Comparison of ENCODE assay signal across 25 mouse cellular contexts in the genomic region with DNA sequence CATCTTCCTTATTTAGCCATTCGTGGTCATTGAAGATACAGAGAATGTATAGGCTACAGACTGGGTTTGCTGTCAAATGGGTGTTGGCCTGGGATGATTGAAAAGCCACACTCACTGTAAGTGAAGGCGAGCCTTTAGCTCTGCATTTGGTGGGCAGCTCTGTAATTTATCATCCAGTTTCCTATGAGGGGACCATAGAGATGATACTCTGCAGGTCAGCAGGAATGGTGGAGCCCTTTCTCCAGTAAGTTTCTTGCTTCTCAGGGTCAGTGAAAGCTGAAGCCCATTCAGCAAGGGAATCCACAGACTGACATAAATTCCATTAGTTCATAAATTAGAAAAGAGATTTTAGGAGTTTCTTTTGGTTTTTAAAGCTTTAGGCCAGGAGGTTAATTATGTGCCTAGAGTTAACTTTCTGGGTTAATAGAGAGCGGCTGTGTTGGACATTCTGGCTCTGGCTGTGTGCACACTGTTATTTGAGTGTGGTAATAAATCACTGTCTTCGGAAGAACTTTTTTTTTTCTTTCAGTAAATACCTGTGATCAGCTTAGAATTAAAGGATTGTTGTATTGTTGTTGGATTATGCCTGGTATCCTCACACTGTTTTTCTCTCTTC.
A peak's percentile ranks its signal among the peaks of the same experiment; 100 is the strongest.
DNase-seq lines count a peak whose midpoint lies in the region; ATAC-seq lines count a peak whose summit lies in the region.
"Had no signal": no experiment of that assay in that cellular context is flagged by ENCODE, and none has a peak within 500 bp of the region (broad histone marks: within the 10 kb centered on the region; RNA-seq: fewer than 3 reads in every experiment).

No protein-coding gene starts in this region.

- no peaks in the 10 kb centered on the region for H3K27me3 ChIP-seq in kidney, embryonic 15.5 days
- H3K27me3 ChIP-seq in limb, embryonic 10.5 days (ENCODE audit: low read depth, poor library complexity, severe bottlenecking), result peaks cover 17% of the 10 kb centered on the region; the same call in 1 of the 2 replicates
- H3K27me3 ChIP-seq: embryonic facial prominence, embryonic 12.5 days; forebrain, embryonic 15.5 days; liver, embryonic 12.5 days; Patski had no signal

- WGBS in kidney, embryonic 15.5 days, result 26% methylated on average over 4 of the region's 4 CpGs
- 28% methylated on average over 4 of the region's 4 CpGs for WGBS in limb, embryonic 10.5 days

- peaks cover 6% of the 10 kb centered on the region for H3K4me1 ChIP-seq in kidney, embryonic 15.5 days
- peaks cover 23% of the 10 kb centered on the region for H3K4me1 ChIP-seq in limb, embryonic 10.5 days
- H3K4me1 ChIP-seq: embryonic facial prominence, embryonic 12.5 days; forebrain, embryonic 10.5 days; forebrain, embryonic 15.5 days; liver, embryonic 12.5 days had no signal

- no peaks in the 10 kb centered on the region for H3K9me3 ChIP-seq in kidney, embryonic 15.5 days (replicated peaks)
- H3K9me3 ChIP-seq in limb, embryonic 10.5 days (replicated peaks), result no peaks in the 10 kb centered on the region
- H3K9me3 ChIP-seq: embryonic facial prominence, embryonic 12.5 days; forebrain, embryonic 10.5 days; forebrain, embryonic 15.5 days; liver, embryonic 12.5 days had no signal

- H3K27ac ChIP-seq in kidney, embryonic 15.5 days, result peak overlapping the region; percentile 42
- no peak overlapping the region; the same call in 1 of the 2 replicates for H3K27ac ChIP-seq in limb, embryonic 10.5 days
- H3K27ac ChIP-seq: embryonic facial prominence, embryonic 12.5 days; forebrain, embryonic 10.5 days; forebrain, embryonic 15.5 days; hindbrain, postnatal 0 days; left cerebral cortex, adult 2 months; liver, embryonic 12.5 days; macrophage had no signal

- peak; percentile 86 for ATAC-seq in kidney, embryonic 15.5 days (replicated peaks; ENCODE audit: low FRiP score)
- ATAC-seq: forebrain, embryonic 15.5 days; hindbrain, postnatal 0 days; intestine, embryonic 16.5 days; liver, embryonic 12.5 days; liver, postnatal 0 days; Patski had no signal

- H3K4me3 ChIP-seq in kidney, embryonic 15.5 days (replicated peaks), result no peak overlapping the region
- H3K4me3 ChIP-seq in limb, embryonic 10.5 days, result no peak overlapping the region
- H3K4me3 ChIP-seq: embryonic facial prominence, embryonic 12.5 days; forebrain, embryonic 10.5 days; forebrain, embryonic 15.5 days; left cerebral cortex, adult 2 months; liver, embryonic 12.5 days had no signal

- no peak overlapping the region for H3K9ac ChIP-seq in kidney, embryonic 15.5 days
- H3K9ac ChIP-seq: embryonic facial prominence, embryonic 12.5 days; forebrain, embryonic 15.5 days; liver, embryonic 12.5 days; liver, postnatal 0 days had no signal

- peaks cover 10% of the 10 kb centered on the region for H3K36me3 ChIP-seq in kidney, embryonic 15.5 days
- H3K36me3 ChIP-seq in limb, embryonic 10.5 days, result peaks cover 9% of the 10 kb centered on the region
- H3K36me3 ChIP-seq: forebrain, embryonic 15.5 days had no signal

- no peak for DNase-seq in kidney, postnatal 25 days
- DNase-seq in embryo, embryonic 10 days (ENCODE audit: low spot score), result peak; percentile 9
- peak; percentile 2 for DNase-seq in embryo, embryonic 9.5 days (ENCODE audit: extremely low spot score)
- peak; percentile 35 for DNase-seq in limb, embryonic 10.5 days (ENCODE audit: low spot score)
- no peak for DNase-seq in frontal cortex, postnatal 10 days (ENCODE audit: low spot score in 2 of 2)
- no peak for DNase-seq in layer of hippocampus, adult 8-10 months (ENCODE audit: low spot score in 2 of 2)
- DNase-seq: adrenal gland, postnatal 25 days; cerebellum, adult 11-12 months; cerebellum, adult 9-11 months; liver, postnatal 0 days; lung, postnatal 10 days; midbrain, embryonic 14.5 days; retina, postnatal 1 day; right cerebral cortex, postnatal 14 days; thymus, postnatal 4 days had no signal

- H3K4me2 ChIP-seq in kidney, embryonic 15.5 days, result no peak overlapping the region
- H3K4me2 ChIP-seq: embryonic facial prominence, embryonic 12.5 days; forebrain, embryonic 15.5 days; liver, embryonic 12.5 days had no signal

Comparison
In these comparisons a context has a peak if more than half of its experiments do, and no peak if none do; other contexts are left out.
1. DNase-seq: peak in embryo, embryonic 10 days (single experiment), embryo, embryonic 9.5 days (single experiment) and limb, embryonic 10.5 days (single experiment); none in kidney, postnatal 25 days (0 of 2), frontal cortex, postnatal 10 days (0 of 2) and layer of hippocampus, adult 8-10 months (0 of 2).